8 mouse cellular contexts compared by ENCODE assay signal in genomic region chr11:48838181-48838797, GRCm38 (mm10). TPM values are rescaled to one million over a fixed set of nuclear protein-coding genes. Genes with fewer than 3 reads are reported as not detected.
A peak's percentile ranks its signal among the peaks of the same experiment; 100 is the strongest.
DNase-seq lines count a peak whose midpoint lies in the region; ATAC-seq and TF ChIP-seq lines count a peak whose summit lies in the region.

No protein-coding gene starts in this region.

- no peaks in the 10 kb centered on the region for H3K36me3 ChIP-seq in erythroblast, embryonic 14.5 days (ENCODE audit: control insufficient read depth)

- TF ChIP-seq POLR2A in embryonic fibroblast, embryonic 13.5 days (IDR thresholded peaks at IDR 0.05; ENCODE audit: low read depth, low read length), result no peak; the same call in none of the 2 replicates

- ATAC-seq in erythroblast, adult 5-6 weeks (replicated peaks; ENCODE audit: low FRiP score, poor library complexity, severe bottlenecking), result no peak
- no peak for ATAC-seq in cerebellum, adult (ENCODE audit: insufficient number of reproducible peaks, low FRiP score, low TSS enrichment)

- H3K9me3 ChIP-seq in erythroblast, embryonic 14.5 days (ENCODE audit: control insufficient read depth, low read length), result no peaks in the 10 kb centered on the region

- no peak for TF ChIP-seq CTCF in embryonic fibroblast, embryonic 13.5 days (IDR thresholded peaks at IDR 0.05; ENCODE audit: borderline replicate concordance, insufficient read depth, low read length)

- peaks cover 36% of the 10 kb centered on the region for H3K4me1 ChIP-seq in erythroblast, embryonic 14.5 days (ENCODE audit: control insufficient read depth)
- peaks cover 3% of the 10 kb centered on the region; the same call in 1 of the 2 replicates for H3K4me1 ChIP-seq in embryonic fibroblast, embryonic 13.5 days (ENCODE audit: control insufficient read depth, insufficient read depth, low read length)

- H3K27me3 ChIP-seq in erythroblast, embryonic 14.5 days (ENCODE audit: control insufficient read depth), result peaks cover 37% of the 10 kb centered on the region

- peak; percentile 83 for DNase-seq in ES-CJ7 (ENCODE audit: low read depth, low spot score)
- DNase-seq in kidney, adult 11 months, result peak; percentile 68
- peak; percentile 56 for DNase-seq in lung, postnatal 10 days
- DNase-seq in spleen, postnatal 36 days (ENCODE audit: low spot score in 2 of 2), result peak; percentile 80 to 84

- H3K27ac ChIP-seq in embryonic fibroblast, embryonic 13.5 days (ENCODE audit: insufficient read depth, low read length), result peak overlapping the region; percentile 67

- peak overlapping the region; percentile 70 for H3K4me3 ChIP-seq in erythroblast, embryonic 14.5 days (replicated peaks)
- H3K4me3 ChIP-seq in embryonic fibroblast, embryonic 13.5 days (ENCODE audit: insufficient read depth, low read length), result peak overlapping the region; percentile 65

RNA-seq across cellular contexts. Expression of gene Gm12184, which starts 11.8 kb away (rescaled TPM):
- 4.5 and 4.6 TPM in 2 replicates for polyA plus RNA-seq in erythroblast, embryonic 14.5 days (2012)
- 3.1 TPM in 1 of 2 replicates, not detected in the other for total RNA-seq in erythroblast, adult 5-6 weeks (2015; ENCODE audit: low replicate concordance)
- 0.68 and 5.3 TPM in 2 replicates for total RNA-seq in erythroblast, adult 5-6 weeks (2017; ENCODE audit: low replicate concordance)
- 40.5 and 61.2 TPM in 2 replicates for polyA plus RNA-seq in embryonic fibroblast, embryonic 13.5 days (2011; ENCODE audit: insufficient read length, low read depth, missing spikeins)

RNA-seq across cellular contexts. Expression of gene Trim7, which starts 12.3 kb away (rescaled TPM):
- polyA plus RNA-seq in erythroblast, embryonic 14.5 days (2012), result not detected in 2 replicates
- total RNA-seq in erythroblast, adult 5-6 weeks (2015; ENCODE audit: low replicate concordance), result not detected in 2 replicates
- 0.42 TPM in 1 of 2 replicates, not detected in the other for total RNA-seq in erythroblast, adult 5-6 weeks (2017; ENCODE audit: low replicate concordance)
- 16.0 and 19.1 TPM in 2 replicates for polyA plus RNA-seq in embryonic fibroblast, embryonic 13.5 days (2011; ENCODE audit: insufficient read length, low read depth, missing spikeins)

RNA-seq across cellular contexts. Expression of gene Trim41, which starts 21.1 kb away (rescaled TPM):
- 2.6 and 3.9 TPM in 2 replicates for polyA plus RNA-seq in erythroblast, embryonic 14.5 days (2012)
- total RNA-seq in erythroblast, adult 5-6 weeks (2015; ENCODE audit: low replicate concordance), result 3.3 and 12.7 TPM in 2 replicates
- total RNA-seq in erythroblast, adult 5-6 weeks (2017; ENCODE audit: low replicate concordance), result 17.6 and 19.5 TPM in 2 replicates
- polyA plus RNA-seq in embryonic fibroblast, embryonic 13.5 days (2011; ENCODE audit: insufficient read length, low read depth, missing spikeins), result 27.2 and 40.7 TPM in 2 replicates

RNA-seq across cellular contexts. Expression of gene Irgm1, which starts 33.2 kb away (rescaled TPM):
- polyA plus RNA-seq in erythroblast, embryonic 14.5 days (2012), result 0.11 TPM in 1 of 2 replicates, not detected in the other
- total RNA-seq in erythroblast, adult 5-6 weeks (2015; ENCODE audit: low replicate concordance), result 54.8 and 67.1 TPM in 2 replicates
- total RNA-seq in erythroblast, adult 5-6 weeks (2017; ENCODE audit: low replicate concordance), result 58.3 and 69.6 TPM in 2 replicates
- 36.5 and 61.8 TPM in 2 replicates for polyA plus RNA-seq in embryonic fibroblast, embryonic 13.5 days (2011; ENCODE audit: insufficient read length, low read depth, missing spikeins)

RNA-seq across cellular contexts. Expression of gene Rack1, which starts 38.2 kb away (rescaled TPM):
- polyA plus RNA-seq in erythroblast, embryonic 14.5 days (2012), result 101 and 348 TPM in 2 replicates
- total RNA-seq in erythroblast, adult 5-6 weeks (2015; ENCODE audit: low replicate concordance), result 613 and 630 TPM in 2 replicates
- total RNA-seq in erythroblast, adult 5-6 weeks (2017; ENCODE audit: low replicate concordance), result 242 and 301 TPM in 2 replicates
- polyA plus RNA-seq in embryonic fibroblast, embryonic 13.5 days (2011; ENCODE audit: insufficient read length, low read depth, missing spikeins), result 1,745 and 1,759 TPM in 2 replicates

Comparison
In these comparisons a context has a peak if more than half of its experiments do, and no peak if none do; other contexts are left out.
1. RNA of gene Trim7, which starts 12.3 kb away (polyA plus RNA-seq): 16.0 to 19.1 TPM in embryonic fibroblast, embryonic 13.5 days; not detected in erythroblast, embryonic 14.5 days; every median in the first group is over 10 times any median in the second.
2. Peak in every context shown above with its lines, with median percentiles within 50 percentile points of each other: DNase-seq.